Mouse (Mus musculus): ENCODE measurements around the gene Fam118b.
A peak's percentile ranks its signal among the peaks of the same experiment; 100 is the strongest.

DNA sequence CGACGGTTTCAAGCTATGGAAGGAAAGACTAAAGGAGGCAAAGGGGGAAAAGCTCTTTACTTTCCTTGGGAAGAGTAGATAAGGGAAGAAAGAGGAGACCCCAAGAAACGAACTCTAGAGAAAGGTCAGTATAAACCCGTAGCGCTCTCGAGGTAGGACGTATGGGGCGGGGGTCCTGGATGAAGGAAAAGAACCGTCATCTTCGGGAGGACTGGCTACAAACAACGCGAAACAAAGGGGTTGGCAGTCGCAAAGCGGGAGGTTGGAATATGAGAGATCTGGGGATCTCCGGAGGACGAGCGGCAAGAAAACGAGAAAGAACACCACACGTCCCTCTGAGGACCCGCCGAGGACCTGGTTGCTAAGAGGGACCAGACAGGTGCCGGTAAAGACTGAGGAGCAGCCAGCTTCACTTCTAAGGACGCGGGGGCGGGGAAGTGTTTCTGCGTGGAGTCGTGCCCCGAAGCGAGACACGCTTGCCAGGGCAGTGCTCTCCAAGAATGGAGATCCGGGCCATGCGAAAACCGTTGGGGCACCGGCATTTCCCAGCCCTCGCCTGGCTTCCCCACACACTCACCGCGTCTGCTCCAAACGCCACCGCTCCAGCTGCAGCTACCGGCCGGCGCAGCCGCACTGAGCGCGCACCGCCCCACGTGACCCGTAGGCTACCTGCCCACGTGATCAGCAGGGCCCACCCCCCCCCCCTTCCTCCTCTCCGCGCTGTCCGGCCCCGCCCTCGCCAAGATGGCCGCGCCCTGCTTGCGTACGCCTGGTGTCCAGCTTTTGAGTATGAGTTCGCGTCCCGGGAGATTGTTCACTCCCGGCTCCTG is at the start of gene Fam118b, which contains the start of gene Rpusd4:
- peak; percentile 98 for TF ChIP-seq POLR2A (IDR thresholded peaks at IDR 0.05; ENCODE audit: borderline replicate concordance, control insufficient read depth, low read depth, low read length)
- TF ChIP-seq CTCF (IDR thresholded peaks at IDR 0.05; ENCODE audit: control insufficient read depth, insufficient read depth, low read length) = no peak
